Mouse (Mus musculus): ENCODE results near the gene Fbxo40. TPM values are rescaled to one million over a fixed set of nuclear protein-coding genes. Genes with fewer than 3 reads are reported as not detected.

Fbxo40 gene
- under 1 TPM; 0.43 to 0.80 TPM for total RNA-seq (2021)

GRCm38 (mm10) chr16:36989999-36990625 lies at the start of gene Fbxo40:
Gene Fbxo40 (minus strand): TSS chr16:36990467.
- no peak for DNase-seq (ENCODE audit: low spot score in 2 of 2)
- intact Hi-C loops (cut with DNase I): no loop called here

DNA sequence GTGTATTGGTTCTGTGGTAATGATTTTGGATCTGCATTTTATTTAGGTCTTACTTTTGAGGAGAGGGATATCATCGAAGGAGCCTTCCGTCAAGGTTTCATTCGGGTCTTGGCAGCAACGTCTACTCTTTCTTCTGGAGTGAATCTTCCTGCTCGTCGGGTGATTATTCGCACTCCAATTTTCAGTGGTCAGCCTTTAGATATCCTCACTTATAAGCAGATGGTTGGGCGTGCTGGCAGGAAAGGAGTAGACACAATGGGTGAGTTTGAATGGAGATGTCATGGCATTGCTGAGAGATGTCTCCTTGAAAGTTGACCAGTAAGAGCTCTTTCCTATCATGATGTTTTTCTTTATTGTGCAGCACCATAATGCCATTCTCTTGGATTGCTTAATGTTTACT lies 44.5 kb upstream of the Fbxo40 start:
- intact Hi-C loops (cut with DNase I): no loop called here
- DNase-seq (ENCODE audit: low spot score in 2 of 2): no peak

GRCm38 (mm10) chr16:37031996-37032395 lies 41.7 kb upstream of the Fbxo40 start:
- intact Hi-C loops (cut with DNase I): no loop called here
- DNase-seq (ENCODE audit: low spot score in 2 of 2): no peak

DNA sequence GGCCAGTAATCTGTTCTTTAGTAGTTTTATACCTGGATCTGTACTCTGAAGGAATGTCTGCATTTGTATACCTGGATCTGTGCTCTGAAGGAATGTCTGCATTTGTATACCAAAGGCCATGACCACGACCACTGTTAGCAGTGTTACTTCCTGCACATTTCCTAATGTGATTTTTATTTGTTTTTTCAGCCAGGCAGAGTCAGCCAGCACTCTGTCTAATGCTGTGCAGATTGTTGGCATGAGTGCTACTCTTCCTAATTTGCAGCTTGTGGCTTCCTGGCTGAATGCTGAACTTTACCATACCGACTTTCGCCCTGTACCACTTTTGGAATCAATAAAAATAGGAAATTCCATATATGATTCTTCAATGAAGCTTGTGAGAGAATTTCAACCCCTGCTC lies 37.3 kb upstream of the Fbxo40 start:
- intact Hi-C loops (cut with DNase I): no loop called here
- no peak for DNase-seq (ENCODE audit: low spot score in 2 of 2)

DNA sequence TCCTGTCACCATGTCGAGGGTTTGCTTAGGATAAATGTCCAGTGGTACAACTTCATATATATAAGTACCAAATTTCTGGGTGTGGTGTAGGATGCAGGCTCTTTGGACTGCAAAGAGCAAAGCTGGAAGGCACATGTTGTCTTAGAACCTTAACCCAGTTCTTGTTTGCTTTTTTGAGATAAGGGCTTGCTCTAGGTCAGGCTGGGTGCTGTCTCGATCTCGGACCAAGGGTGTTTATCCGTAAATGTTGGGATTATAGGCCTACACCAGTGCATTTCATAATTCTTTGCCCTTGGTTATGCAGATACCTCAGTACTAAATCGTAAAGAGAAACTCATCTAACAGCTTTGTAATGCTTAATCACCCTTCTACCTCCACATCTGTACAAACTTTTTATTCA lies 22.1 kb upstream of the Fbxo40 start:
- intact Hi-C loops (cut with DNase I): loop anchor here (5.0 kb wide), 2 partner anchors 185 to 540 kb away; partner anchors contain the start of gene Iqcb1
- DNase-seq (ENCODE audit: low spot score in 2 of 2): no peak

- intact Hi-C loops (cut with DNase I): loop anchor here (2.0 to 5.0 kb wide), 4 partner anchors 93 to 540 kb away; partner anchors contain the start of genes Eaf2, Golgb1 and Iqcb1
- DNase-seq (ENCODE audit: low spot score in 2 of 2): no peak
These were observed 21.6 kb upstream of the Fbxo40 start for GRCm38 (mm10) chr16:37011922-37012289.

- peak; percentile 89 to 93 for DNase-seq (ENCODE audit: low spot score in 2 of 2)
- intact Hi-C loops (cut with DNase I): loop anchor here (2.0 to 5.0 kb wide), 4 partner anchors 92 to 539 kb away; partner anchors contain the start of genes Eaf2, Golgb1 and Iqcb1
These were observed 21.0 kb upstream of the Fbxo40 start, which contains the start of gene Polq for GRCm38 (mm10) chr16:37011061-37011921. Gene Polq (plus strand): TSS chr16:37011786.

DNA sequence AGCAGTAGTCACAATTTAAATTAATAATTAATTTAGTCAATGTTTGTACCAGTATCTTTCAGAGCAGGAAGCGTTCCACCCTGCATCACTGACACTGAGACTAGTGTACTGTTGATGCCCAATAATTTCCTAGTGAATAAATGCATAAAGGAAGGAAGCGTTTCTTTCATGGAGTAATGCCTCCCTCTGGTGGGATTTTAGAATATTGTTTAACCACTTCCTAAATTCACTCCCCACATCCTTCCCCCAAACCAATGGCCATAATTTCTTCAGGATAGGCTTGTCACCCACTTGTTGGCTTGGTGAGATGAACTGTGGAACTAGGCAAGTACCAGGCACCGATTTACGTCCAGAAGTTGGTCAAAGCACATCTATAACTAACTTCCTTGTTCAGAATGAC lies 20.1 kb upstream of the Fbxo40 start:
- intact Hi-C loops (cut with DNase I): loop anchor here (2.0 to 5.0 kb wide), 4 partner anchors 92 to 538 kb away; partner anchors contain the start of genes Eaf2, Golgb1 and Iqcb1
- peak; percentile 37 to 70 for DNase-seq (ENCODE audit: low spot score in 2 of 2)

DNA sequence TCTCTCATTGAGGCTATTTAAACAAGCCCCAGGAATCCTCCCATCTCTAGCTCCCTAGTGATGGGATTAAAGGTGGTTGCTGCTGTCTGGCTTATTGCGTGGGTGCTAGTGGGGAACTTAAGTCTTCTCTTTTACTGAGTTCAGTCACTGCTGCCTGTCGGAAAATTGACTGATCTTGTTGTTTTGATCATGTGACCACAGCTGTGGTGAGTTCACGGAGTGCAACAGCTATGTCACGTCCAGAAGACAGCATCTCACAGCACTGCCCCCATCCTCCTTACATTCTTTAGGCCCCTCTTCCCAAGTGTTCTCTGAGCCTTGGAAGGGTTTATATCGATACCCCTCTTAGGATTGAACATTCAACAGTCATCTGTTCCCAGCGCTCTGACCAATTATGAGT lies 19.0 kb upstream of the Fbxo40 start:
- DNase-seq (ENCODE audit: low spot score in 2 of 2): no peak
- intact Hi-C loops (cut with DNase I): no loop called here

- no peak for DNase-seq (ENCODE audit: low spot score in 2 of 2)
- intact Hi-C loops (cut with DNase I): no loop called here
These were observed 9.2 kb upstream of the Fbxo40 start for GRCm38 (mm10) chr16:36999366-36999972.

GRCm38 (mm10) chr16:36997650-36998049 lies 7.4 kb upstream of the Fbxo40 start:
- intact Hi-C loops (cut with DNase I): no loop called here
- DNase-seq (ENCODE audit: low spot score in 2 of 2): peak in 1 of 2 experiments; percentile 32

GRCm38 (mm10) chr16:36989493-36989892 lies 774 bp downstream of the Fbxo40 start:
- intact Hi-C loops (cut with DNase I): no loop called here
- DNase-seq (ENCODE audit: low spot score in 2 of 2): no peak

DNA sequence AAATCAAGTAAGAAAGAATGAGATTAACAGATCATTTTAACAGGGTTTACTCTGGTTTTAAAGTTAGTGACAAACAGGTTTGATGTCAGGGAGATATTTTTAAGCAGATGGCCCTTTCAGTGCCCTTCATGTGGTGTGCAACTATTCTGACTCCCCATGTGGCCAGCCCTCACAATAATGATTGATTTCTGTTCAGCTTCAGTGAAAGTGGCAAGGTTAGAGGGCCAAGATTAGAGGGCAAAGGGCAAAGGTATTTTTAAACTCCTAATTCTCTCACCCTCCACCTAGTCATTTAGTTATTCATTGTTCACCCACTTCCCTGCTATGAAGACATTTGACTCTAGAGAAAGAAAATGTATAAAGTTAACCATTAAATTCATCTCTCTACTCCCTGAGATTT lies 2.2 kb downstream of the Fbxo40 start:
- intact Hi-C loops (cut with DNase I): no loop called here
- no peak for DNase-seq (ENCODE audit: low spot score in 2 of 2)

DNA sequence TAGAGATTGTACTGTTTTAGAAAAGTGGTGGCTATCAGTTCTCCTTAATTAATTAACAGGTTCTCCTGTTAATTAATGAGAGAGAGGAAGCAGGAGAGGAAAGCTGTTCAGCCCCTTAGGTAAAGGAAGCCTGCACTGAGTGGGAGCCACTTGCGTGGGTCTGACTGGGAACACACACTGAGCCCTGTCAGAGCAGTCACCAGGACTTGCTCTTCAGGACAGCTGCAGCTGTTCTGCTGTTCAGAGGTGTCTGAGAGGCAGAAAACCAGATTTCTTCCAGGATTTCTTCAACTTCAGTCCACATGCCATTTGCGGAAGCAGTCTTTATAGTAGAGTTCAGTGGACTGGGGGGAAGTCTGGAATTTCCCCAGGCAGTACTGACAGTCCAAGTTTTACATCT lies 2.9 kb downstream of the Fbxo40 start:
- no peak for DNase-seq (ENCODE audit: low spot score in 2 of 2)
- intact Hi-C loops (cut with DNase I): no loop called here

GRCm38 (mm10) chr16:36985636-36986042 lies 4.6 kb downstream of the Fbxo40 start:
- intact Hi-C loops (cut with DNase I): no loop called here
- DNase-seq (ENCODE audit: low spot score in 2 of 2): no peak

- no peak for DNase-seq (ENCODE audit: low spot score in 2 of 2)
- intact Hi-C loops (cut with DNase I): no loop called here
These were observed 6.5 kb downstream of the Fbxo40 start for GRCm38 (mm10) chr16:36983796-36984195.

GRCm38 (mm10) chr16:36979127-36979526 lies 11.1 kb downstream of the Fbxo40 start:
- DNase-seq (ENCODE audit: low spot score in 2 of 2): peak in 1 of 2 experiments; percentile 14
- intact Hi-C loops (cut with DNase I): no loop called here

- intact Hi-C loops (cut with DNase I): no loop called here
- peak in 1 of 2 experiments; percentile 57 for DNase-seq (ENCODE audit: low spot score in 2 of 2)
These were observed 26.9 kb downstream of the Fbxo40 start for GRCm38 (mm10) chr16:36963415-36963814.

GRCm38 (mm10) chr16:36955106-36955505 lies 35.2 kb downstream of the Fbxo40 start:
- intact Hi-C loops (cut with DNase I): no loop called here
- DNase-seq (ENCODE audit: low spot score in 2 of 2): no peak

DNA sequence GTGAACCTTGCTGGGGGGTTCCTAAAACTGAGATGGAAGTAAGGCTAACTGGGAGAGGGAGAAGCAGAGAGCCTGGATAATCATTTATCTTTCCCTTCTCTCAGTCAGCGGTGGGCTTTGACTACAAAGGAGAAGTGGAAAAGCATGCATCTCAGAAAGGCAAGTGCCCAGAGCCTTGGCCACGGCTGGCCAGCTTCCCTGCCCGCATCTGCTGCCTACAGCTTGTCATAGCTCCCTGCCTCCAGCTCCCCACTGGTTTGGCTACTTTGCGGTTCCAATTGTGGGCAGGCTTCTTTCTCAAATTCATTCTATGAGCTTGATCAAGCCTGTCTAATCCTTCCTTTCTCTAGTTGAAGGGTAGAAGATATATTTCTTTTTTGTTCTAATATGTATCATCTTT lies 39.2 kb downstream of the Fbxo40 start:
- no peak for DNase-seq (ENCODE audit: low spot score in 2 of 2)

More for the DNA sequence above, 39.2 kb downstream of the Fbxo40 start:
- intact Hi-C loops (cut with DNase I): no loop called here

Data from left cerebral cortex, postnatal 25 days (tissue).